Mouse (Mus musculus): ENCODE measurements around the gene Gm15155.

DNA sequence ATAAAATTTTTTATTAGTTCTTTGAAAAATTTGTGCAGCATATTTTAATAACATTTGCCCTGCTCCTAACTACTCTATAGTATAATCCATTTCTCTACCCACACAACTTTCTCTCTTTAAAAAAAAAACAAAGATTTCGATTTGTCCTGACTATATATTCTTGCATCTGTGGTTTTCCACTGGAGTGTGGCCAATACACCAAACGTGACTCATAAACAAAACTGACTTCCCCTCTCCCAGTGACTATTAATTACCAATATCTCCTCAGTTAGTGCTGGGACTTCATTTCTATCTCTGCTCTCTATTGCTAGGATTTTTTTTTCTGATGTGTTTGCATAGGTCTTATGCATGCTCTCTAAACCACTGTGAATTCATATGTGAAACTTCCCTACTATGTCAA, 531.2 kb downstream of the Gm15155 start:
- no peak for TF ChIP-seq TAL1 (IDR thresholded peaks at IDR 0.05; ENCODE audit: low read length)
- no peak for TF ChIP-seq GATA1 (IDR thresholded peaks at IDR 0.05; ENCODE audit: low read length)

Data from erythroblast, embryonic 14.5 days (primary cell).